Mouse (Mus musculus) C2C12 (cell line): Measurements from ENCODE around the gene Stxbp5.

Source experiments
- CTCF ChIP-seq: IDR thresholded peaks from one replicate; pipeline ENCODE4 v1.5.1; 2011; ENCODE audit not compliant: control insufficient read depth, insufficient read depth, insufficient read length
- FOSL1 ChIP-seq: IDR thresholded peaks from one replicate; pipeline ENCODE4 v1.8.0; 2011; ENCODE audit warnings: mild to moderate bottlenecking, low read length; ENCODE audit not compliant: poor library complexity, insufficient read depth, severe bottlenecking
- MAX ChIP-seq: IDR thresholded peaks from one replicate; pipeline ENCODE4 v1.6.1; 2011; ENCODE audit warnings: mild to moderate bottlenecking, control low read depth
- MYOD1 ChIP-seq: IDR thresholded peaks from one replicate; pipeline ENCODE4 v1.6.1; 2011; ENCODE audit warnings: low read depth; ENCODE audit not compliant: control insufficient read depth, insufficient read length
- MYOG ChIP-seq: IDR thresholded peaks from one replicate; pipeline ENCODE4 v1.6.1; 2011; ENCODE audit not compliant: control insufficient read depth, insufficient read length; ENCODE audit errors: extremely low read depth
- USF1 ChIP-seq: IDR thresholded peaks from one replicate; pipeline ENCODE4 v1.6.1; 2011; ENCODE audit warnings: low read depth, mild to moderate bottlenecking, control low read depth, moderate library complexity

DNA sequence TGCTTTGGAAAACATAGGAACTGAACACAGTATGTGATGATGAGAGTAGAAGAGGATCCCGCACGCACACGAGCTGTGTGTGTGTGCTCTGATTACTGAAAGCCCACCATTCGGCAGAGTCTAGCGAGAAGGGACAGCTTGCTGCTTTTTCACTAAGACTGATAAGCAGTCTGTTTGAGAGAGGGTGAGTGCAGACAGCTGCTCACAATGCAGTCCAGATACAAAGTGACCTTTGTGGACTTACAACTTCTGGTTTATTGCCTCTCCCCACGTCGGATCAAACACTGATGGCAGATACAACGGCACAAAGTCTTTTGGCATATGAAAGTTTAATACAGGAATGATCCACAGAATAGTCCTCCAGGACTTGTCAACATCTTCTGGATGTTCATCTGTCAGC is 140.6 kb downstream of the Stxbp5 start:
- TF ChIP-seq FOSL1, result no peak
- TF ChIP-seq CTCF, result no peak
- no peak for TF ChIP-seq MAX
- no peak for TF ChIP-seq MYOG
- no peak for TF ChIP-seq MYOD1
- TF ChIP-seq USF1, result no peak
